In genomic region chr7:97079651-97080365, GRCm38 (mm10) we compare ENCODE assay signal across 16 mouse cellular contexts. TPM values are rescaled to one million over a fixed set of nuclear protein-coding genes. Genes with fewer than 3 reads are reported as not detected.
DNase-seq lines count a peak whose midpoint lies in the region; ATAC-seq and TF ChIP-seq lines count a peak whose summit lies in the region.
"Had no signal": no experiment of that assay in that cellular context is flagged by ENCODE, and none has a peak within 500 bp of the region (broad histone marks: within the 10 kb centered on the region; RNA-seq: fewer than 3 reads in every experiment).

No protein-coding gene starts in this region.

- DNase-seq in heart, postnatal 25 days (ENCODE audit: low spot score) = no peak
- no peak for DNase-seq in kidney, postnatal 25 days
- DNase-seq in testis, postnatal 14 days (ENCODE audit: low spot score) = no peak
- DNase-seq in embryo, embryonic 10 days (ENCODE audit: low spot score) = no peak
- DNase-seq: adrenal gland, postnatal 10 days; right cerebral cortex, postnatal 25 days; thymus, adult 2 months had no signal

- no peaks in the 10 kb centered on the region for H3K27me3 ChIP-seq in heart, embryonic 16.5 days (ENCODE audit: control insufficient read depth, insufficient read depth, low read length)
- no peaks in the 10 kb centered on the region for H3K27me3 ChIP-seq in kidney, embryonic 16.5 days (ENCODE audit: insufficient read depth, low read length)
- H3K27me3 ChIP-seq in testis, adult 2 months (ENCODE audit: control insufficient read depth, insufficient read depth, low read length) = no peaks in the 10 kb centered on the region
- H3K27me3 ChIP-seq: forebrain, embryonic 15.5 days; neural tube, embryonic 13.5 days had no signal

- H3K4me3 ChIP-seq in heart, embryonic 16.5 days (ENCODE audit: low read length) = no peak overlapping the region
- no peak overlapping the region for H3K4me3 ChIP-seq in kidney, embryonic 16.5 days (ENCODE audit: low read length)
- peak overlapping the region; percentile 30; the same call in 1 of the 2 replicates for H3K4me3 ChIP-seq in testis, adult 2 months (ENCODE audit: control insufficient read depth, low read depth, low read length)
- H3K4me3 ChIP-seq: forebrain, embryonic 15.5 days; limb, embryonic 10.5 days; neural tube, embryonic 13.5 days had no signal

- intact Hi-C loops in heart, postnatal 25 days (cut with DNase I) = loop anchor here (1.0 to 10.0 kb wide), 4 partner anchors 93 to 218 kb away; no protein-coding TSS in a partner anchor

- WGBS in heart, embryonic 16.5 days = 63% methylated on average over 4 of the region's 4 CpGs
- 62% methylated on average over 4 of the region's 4 CpGs for WGBS in kidney, embryonic 16.5 days

- H3K9ac ChIP-seq in heart, embryonic 16.5 days (ENCODE audit: low read length) = no peak overlapping the region
- no peak overlapping the region for H3K9ac ChIP-seq in kidney, embryonic 16.5 days (replicated peaks; ENCODE audit: low read length)
- H3K9ac ChIP-seq: forebrain, embryonic 15.5 days; hindbrain, embryonic 14.5 days; liver, embryonic 14.5 days; neural tube, embryonic 13.5 days had no signal

- H3K36me3 ChIP-seq in heart, embryonic 16.5 days (ENCODE audit: control insufficient read depth, insufficient read depth) = no peaks in the 10 kb centered on the region
- no peaks in the 10 kb centered on the region for H3K36me3 ChIP-seq in kidney, embryonic 16.5 days (ENCODE audit: insufficient read depth, low read length)
- H3K36me3 ChIP-seq in testis, adult 2 months (ENCODE audit: control insufficient read depth, insufficient read depth, low read length) = no peaks in the 10 kb centered on the region
- H3K36me3 ChIP-seq: forebrain, embryonic 15.5 days; limb, embryonic 10.5 days; neural tube, embryonic 13.5 days had no signal

- peak overlapping the region; percentile 13; the same call in 1 of the 2 replicates for H3K27ac ChIP-seq in heart, embryonic 16.5 days (ENCODE audit: low read length)
- H3K27ac ChIP-seq in kidney, embryonic 16.5 days (ENCODE audit: low read length) = peak overlapping the region; percentile 44
- peak overlapping the region; percentile 65 for H3K27ac ChIP-seq in testis, adult 2 months (ENCODE audit: control insufficient read depth, insufficient read depth, low read depth, low read length)
- H3K27ac ChIP-seq: forebrain, embryonic 15.5 days; hindbrain, embryonic 14.5 days; limb, embryonic 10.5 days; liver, embryonic 14.5 days; neural tube, embryonic 13.5 days had no signal

- H3K4me2 ChIP-seq in heart, embryonic 16.5 days (ENCODE audit: low read depth, low read length) = no peak overlapping the region
- no peak overlapping the region for H3K4me2 ChIP-seq in kidney, embryonic 16.5 days (replicated peaks; ENCODE audit: low read depth, low read length)
- H3K4me2 ChIP-seq: forebrain, embryonic 15.5 days; hindbrain, embryonic 14.5 days; neural tube, embryonic 13.5 days had no signal

- no peak for TF ChIP-seq CTCF in testis, adult 2 months (IDR thresholded peaks at IDR 0.05; ENCODE audit: control insufficient read depth, insufficient read depth, insufficient replicate concordance, low read depth, low read length)

- peaks cover 19% of the 10 kb centered on the region for H3K4me1 ChIP-seq in heart, embryonic 16.5 days (ENCODE audit: control insufficient read depth, insufficient read depth, low read length)
- peaks cover 41% of the 10 kb centered on the region for H3K4me1 ChIP-seq in kidney, embryonic 16.5 days (ENCODE audit: insufficient read depth, low read length)
- peaks cover 15% of the 10 kb centered on the region for H3K4me1 ChIP-seq in testis, adult 2 months (ENCODE audit: control insufficient read depth, insufficient read depth, low read length)

- no peak for TF ChIP-seq POLR2A in testis, adult 2 months (IDR thresholded peaks at IDR 0.05; ENCODE audit: control insufficient read depth, low read depth, low read length)

- no peaks in the 10 kb centered on the region for H3K9me3 ChIP-seq in heart, embryonic 16.5 days (replicated peaks; ENCODE audit: control insufficient read depth, low read length)
- H3K9me3 ChIP-seq in kidney, embryonic 16.5 days (ENCODE audit: low read length) = no peaks in the 10 kb centered on the region
- H3K9me3 ChIP-seq: forebrain, embryonic 15.5 days; G1E; limb, embryonic 10.5 days; neural tube, embryonic 13.5 days had no signal

- no peak for ATAC-seq in heart, embryonic 16.5 days (replicated peaks; ENCODE audit: extremely low read depth, insufficient read depth, low FRiP score)
- ATAC-seq in kidney, embryonic 16.5 days (ENCODE audit: low FRiP score, low TSS enrichment) = no peak
- ATAC-seq: forebrain, embryonic 15.5 days had no signal

RNA-seq across cellular contexts. Expression of gene Gab2, which starts 1.6 kb away (rescaled TPM):
- polyA plus RNA-seq in heart, embryonic 16.5 days (2015; fragmentation: Nextera tagmentation; extraction: Ambion mirVana) = 6.6 and 7.1 TPM in 2 replicates
- 10 to 100 TPM; 17.4 to 18.2 TPM for total RNA-seq in heart, postnatal 25 days (2021)
- polyA plus RNA-seq in kidney, embryonic 16.5 days (2015; fragmentation: Nextera tagmentation; extraction: Ambion mirVana) = 13.9 and 14.7 TPM in 2 replicates
- polyA plus RNA-seq in testis, adult 2 months (2012; rRNA removed) = 23.3 and 28.3 TPM in 2 replicates

Comparison
In these comparisons a context has a peak if more than half of its experiments do, and no peak if none do; other contexts are left out.
1. H3K27ac ChIP-seq: peak in every context shown above with its lines; median percentile 65 in testis, adult 2 months; 44 in kidney, embryonic 16.5 days; 13 in heart, embryonic 16.5 days.